Mouse (Mus musculus) retina, postnatal 7 days (tissue): ENCODE data around the gene Rex1bd.
"Not testable (repeated sequence)": the region's sequence is repeated elsewhere in the genome, so short reads cannot be mapped to it uniquely, and the experiment has no call there.

Experiments
- DNase-seq: peaks from one replicate; pipeline ENCODE4 v3.0.0-alpha.2; 2012; ENCODE audit warnings: low read depth, low spot score

Rex1bd gene

GRCm38 (mm10) chr8:70529299-70529698, 22.7 kb upstream of the Rex1bd start:
- no peak for DNase-seq

- DNase-seq: no peak
Observed at GRCm38 (mm10) chr8:70528182-70528797, 21.7 kb upstream of the Rex1bd start.

DNA sequence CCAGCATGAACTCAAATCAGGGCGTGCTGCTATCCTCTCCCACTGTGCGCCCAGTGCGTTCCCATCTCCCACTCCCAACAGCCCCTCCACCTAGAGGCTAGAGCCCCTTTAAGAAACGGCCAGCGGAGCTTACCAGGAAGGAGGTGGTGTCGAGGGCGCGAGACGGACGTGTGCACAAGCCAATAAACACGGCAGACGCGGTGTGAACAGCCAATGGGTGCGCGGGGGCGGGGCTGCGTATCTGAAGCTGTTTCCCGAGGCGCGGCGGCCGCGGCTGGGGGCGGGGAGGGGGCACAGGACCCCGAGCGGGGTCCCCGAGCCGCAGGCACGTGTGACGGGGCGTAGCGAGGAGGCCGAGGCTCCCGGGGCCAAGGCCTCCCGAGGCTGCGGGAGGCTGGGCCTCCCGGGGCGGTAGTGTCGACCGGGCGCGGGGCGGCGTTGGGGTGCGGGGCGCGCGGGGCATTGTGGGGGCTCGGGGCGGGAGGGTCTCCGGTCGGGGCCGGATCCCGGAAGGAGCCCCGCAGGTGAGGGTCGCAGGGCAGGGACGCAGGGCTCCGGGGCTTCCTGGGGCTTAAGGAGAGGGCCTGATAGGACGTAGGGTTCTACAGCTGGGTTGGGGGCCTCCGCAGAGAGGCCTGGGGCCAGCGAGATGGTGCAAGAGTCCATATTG, 21.1 kb upstream of the Rex1bd start, which contains the start of the genes Fkbp8 and Kxd1:
TSS of gene Fkbp8 (plus strand) at position 213 of the 670 bp plus-strand sequence.
TSS of gene Kxd1 (minus strand) at position 445 of the 670 bp plus-strand sequence.
- DNase-seq: peak; percentile 90

- no peak for DNase-seq
Observed at GRCm38 (mm10) chr8:70527111-70527511, 20.6 kb upstream of the Rex1bd start.

- peak; percentile 92 for DNase-seq
Observed at GRCm38 (mm10) chr8:70522592-70523403, 16.2 kb upstream of the Rex1bd start.

- DNase-seq: no peak
Observed at GRCm38 (mm10) chr8:70519606-70520005, 13.1 kb upstream of the Rex1bd start.

DNA sequence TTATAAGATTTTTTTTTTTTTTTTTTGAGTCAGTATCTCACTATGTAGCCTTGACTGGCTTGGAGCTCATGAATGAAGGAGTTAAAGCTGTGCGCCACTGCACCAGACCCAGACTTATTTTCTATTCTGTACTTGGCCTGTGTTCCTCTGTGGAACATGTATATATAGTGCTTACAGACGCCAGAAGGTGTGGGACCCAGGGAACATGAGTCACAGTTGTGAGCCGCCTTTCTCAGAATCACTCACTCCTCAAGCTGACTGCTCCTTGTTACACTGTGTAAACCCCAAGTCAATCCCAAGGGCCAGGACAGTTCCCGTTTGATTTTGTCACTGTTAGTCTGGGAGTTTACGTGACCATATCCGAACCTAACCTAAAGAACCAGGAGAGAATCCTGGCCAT, 12.5 kb upstream of the Rex1bd start:
- no peak for DNase-seq

DNA sequence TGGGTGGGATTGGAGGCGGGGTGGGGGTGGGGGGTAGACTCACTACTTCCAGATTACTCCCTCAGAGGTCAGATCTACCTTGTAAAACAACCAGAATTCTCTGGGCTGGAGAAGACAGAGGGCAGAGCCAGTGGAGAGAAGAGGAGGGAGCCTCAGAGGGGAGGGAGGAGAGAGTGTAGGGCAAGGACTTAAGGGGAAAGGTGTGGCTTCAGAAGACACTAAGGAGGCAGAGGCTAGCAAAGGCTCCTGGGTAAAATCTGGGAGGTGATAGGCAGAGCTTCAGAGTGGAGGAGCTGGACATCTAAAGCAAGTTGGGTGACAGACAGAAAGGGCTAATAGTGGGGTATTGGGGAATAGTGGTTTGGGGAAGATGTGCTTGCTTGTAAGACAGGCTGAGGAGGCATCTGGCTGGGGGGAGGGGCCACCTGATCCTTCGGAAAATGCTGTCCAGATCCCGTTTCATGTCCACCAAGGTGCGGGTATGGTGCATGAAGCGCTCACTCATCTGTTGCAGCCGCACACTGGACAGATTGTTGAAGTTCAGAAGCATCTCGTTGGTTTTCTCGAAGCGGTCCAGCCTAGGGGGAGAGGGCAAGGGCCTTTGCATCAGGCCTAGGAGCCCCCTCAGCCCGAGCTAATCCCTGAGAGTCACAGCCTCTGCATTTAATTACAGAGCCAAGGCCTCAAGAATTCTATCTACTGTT, 11.5 kb upstream of the Rex1bd start:
- DNase-seq: no peak

DNA sequence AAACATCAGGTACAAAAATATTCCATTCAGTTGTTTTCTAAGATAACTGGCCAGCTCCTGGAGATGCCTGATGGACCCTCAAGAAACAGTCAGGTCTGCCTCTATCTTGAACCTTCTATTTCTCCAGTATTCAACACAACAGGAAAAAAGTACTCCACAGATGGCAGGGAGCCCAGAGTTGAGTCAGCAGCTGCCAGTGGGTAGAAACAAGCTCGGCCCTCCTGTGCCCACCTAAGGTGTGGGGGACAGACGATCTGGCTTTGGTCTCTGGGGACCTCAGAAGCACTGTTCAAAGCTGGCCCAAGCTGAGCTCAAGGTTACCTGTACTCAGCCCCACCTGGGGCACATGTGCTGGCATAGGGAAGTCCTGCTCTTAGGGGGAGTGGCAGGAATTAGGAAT, 6.9 kb upstream of the Rex1bd start:
- DNase-seq: no peak

DNA sequence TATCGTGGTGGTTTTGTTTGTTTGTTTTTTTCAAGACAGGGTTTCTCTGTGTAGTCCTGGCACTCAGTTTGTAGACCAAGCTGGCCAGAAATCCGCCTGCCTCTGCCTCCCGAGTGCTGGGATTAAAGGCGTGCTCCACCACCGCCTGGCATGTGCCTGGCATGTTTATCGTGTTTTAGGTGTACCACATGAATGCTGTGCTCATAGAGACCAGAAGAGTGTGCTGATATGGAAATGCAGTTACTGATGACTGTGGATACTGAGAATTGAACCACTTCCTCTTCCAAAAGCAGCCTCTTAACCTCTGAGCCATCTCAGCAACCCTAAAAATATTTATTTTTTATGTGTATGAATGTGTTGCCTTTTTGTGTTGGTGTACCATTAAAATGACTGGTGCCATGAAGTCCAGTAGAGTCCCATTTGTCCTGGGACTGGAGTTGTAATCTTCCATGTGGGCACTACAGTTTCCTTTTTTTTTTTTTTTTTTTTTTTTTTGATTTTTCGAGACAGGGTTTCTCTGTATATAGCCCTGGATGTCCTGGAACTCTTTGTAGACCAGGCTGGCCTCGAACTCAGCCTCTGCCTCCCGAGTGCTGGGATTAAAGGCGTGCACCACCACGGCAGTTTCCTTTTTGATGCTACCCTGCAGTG, 5.8 kb upstream of the Rex1bd start:
- no peak for DNase-seq

DNA sequence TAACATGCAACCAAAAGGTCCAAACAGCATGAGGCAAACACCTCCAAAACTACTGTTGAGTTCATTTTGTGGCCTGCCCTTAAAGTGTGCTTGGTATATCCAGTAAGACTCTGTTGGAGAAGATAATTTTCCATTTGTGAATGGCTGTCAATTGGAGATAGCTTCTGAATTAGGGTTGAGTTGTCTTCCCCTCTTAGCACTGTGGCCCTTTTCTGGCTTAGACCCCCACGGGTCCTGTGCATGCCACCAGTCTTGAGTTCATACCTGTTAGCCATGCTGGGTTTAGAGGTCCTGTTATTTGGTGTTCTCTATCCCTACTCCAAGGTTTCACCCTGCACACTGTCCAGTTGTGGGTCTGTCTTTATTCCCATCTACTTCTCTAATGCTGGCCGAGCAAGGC, 5.2 kb upstream of the Rex1bd start:
- DNase-seq: no peak

GRCm38 (mm10) chr8:70511174-70511573, 4.6 kb upstream of the Rex1bd start:
- not testable (repeated sequence) for DNase-seq

DNA sequence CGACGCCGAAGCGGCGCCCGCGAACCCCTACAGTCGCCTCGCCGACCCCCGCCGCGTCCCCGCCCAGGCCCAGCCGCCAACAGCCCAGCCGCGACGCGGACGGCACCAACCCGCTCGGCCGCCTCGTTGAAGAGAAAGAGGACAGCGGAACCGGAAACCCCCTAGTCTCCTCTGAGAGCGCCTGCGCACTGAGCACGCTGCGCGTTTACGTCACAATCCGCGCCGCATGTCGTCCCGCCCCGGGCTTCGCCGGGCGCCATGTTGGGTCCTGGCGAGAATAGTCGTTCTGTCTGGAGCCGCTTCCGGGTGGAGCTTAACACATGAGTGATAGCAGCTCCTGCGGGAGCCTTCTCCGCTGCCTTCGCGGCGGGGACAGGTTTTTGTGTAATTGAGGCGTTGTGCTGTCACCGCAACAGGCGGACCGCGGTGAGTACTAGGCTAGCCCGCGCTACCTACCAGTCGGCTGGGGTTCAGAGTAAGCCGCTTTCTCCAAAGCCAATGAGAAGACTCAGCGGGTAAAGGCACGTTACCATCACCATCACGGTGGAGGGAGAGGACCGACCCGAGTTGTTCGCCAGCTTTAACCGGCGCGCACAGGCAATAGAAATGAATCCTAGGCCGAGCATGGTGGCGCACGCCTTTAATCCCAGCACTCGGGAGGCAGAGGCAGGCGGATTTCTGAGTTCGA, 3.8 kb upstream of the Rex1bd start, which contains the start of gene Uba52:
TSS of gene Uba52 (minus strand) at position 574 of the 688 bp plus-strand sequence.
- peak; percentile 97 for DNase-seq

- no peak for DNase-seq
Observed at GRCm38 (mm10) chr8:70509281-70509952, 2.9 kb upstream of the Rex1bd start.

DNA sequence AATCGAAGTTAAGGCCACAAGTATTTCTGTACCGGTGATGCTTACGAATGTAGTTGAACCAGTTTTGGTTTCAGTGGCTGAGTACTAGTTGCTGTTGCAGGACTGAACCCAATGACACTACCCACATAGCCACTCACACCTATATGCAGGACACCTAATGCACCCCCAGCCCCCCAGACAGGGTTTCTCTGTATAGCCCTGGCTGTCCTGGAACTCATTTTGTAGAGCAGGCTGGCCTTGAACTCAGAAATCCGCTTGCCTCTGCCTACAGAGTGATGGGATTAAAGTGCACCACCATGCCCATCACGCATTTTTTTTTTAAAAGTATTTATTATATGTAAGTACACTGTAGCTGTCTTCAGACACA, 458 bp upstream of the Rex1bd start:
- DNase-seq: no peak

- DNase-seq: no peak
Observed at GRCm38 (mm10) chr8:70505698-70506327, 739 bp downstream of the Rex1bd start.

DNA sequence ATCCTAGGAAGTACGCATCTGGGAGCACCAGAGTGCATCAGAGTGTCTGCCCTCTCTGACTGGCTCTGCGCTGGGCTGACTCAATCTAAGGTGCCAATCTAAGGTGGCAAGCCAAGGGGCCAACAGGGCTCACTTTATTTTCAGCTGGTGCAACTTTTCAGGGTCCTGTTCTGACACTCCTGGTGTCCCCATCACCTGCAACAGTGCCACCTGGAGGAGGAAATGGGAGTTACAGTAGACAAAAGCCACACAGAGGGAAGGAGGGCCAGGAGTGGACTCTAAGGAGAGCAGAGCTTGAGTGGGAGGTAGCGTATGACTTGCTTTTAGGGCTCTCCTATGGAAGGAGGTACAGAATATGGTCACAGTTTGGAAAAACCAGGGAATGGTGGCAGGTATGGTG, 1.7 kb downstream of the Rex1bd start:
- peak; percentile 75 for DNase-seq

GRCm38 (mm10) chr8:70504291-70504716, 2.2 kb downstream of the Rex1bd start:
- no peak for DNase-seq

- peak; percentile 57 for DNase-seq
Observed at GRCm38 (mm10) chr8:70503062-70503750, 3.3 kb downstream of the Rex1bd start.
